Mouse (Mus musculus) neural tube, embryonic 14.5 days (tissue): ENCODE data around the gene Tas1r3. TPM values are rescaled to one million over a fixed set of nuclear protein-coding genes. Genes with fewer than 3 reads are reported as not detected.

Experiments used
- ATAC-seq: fragments of 200-750 bp; cut with Nextera tagmentation; 2 replicates; pipeline ENCODE4 v1.8.0; 2017; ENCODE audit warnings: low read depth, mild to moderate bottlenecking, moderate TSS enrichment, moderate library complexity
- H3K27ac ChIP-seq: fragments of 300-500 bp; sonication (generic); 2 replicates; pipeline ENCODE4 v1.5.1; 2014; ENCODE audit warnings: low read depth, mild to moderate bottlenecking, control low read depth, low read length, moderate library complexity, mixed read lengths
- H3K27me3 ChIP-seq: fragments of 300-500 bp; sonication (generic); 2 replicates; pipeline ENCODE4 v1.6.1; 2014; ENCODE audit warnings: low read length; ENCODE audit not compliant: control insufficient read depth, insufficient read depth
- H3K36me3 ChIP-seq: fragments of 300-500 bp; sonication (generic); 2 replicates; pipeline ENCODE4 v1.6.1; 2014; ENCODE audit warnings: low read length, mixed read lengths; ENCODE audit not compliant: control insufficient read depth, insufficient read depth
- H3K4me1 ChIP-seq: fragments of 300-500 bp; sonication (generic); 2 replicates; pipeline ENCODE4 v1.6.1; 2014; ENCODE audit warnings: low read length; ENCODE audit not compliant: control insufficient read depth, insufficient read depth
- H3K4me2 ChIP-seq: fragments of 300-500 bp; sonication (generic); 2 replicates; pipeline ENCODE4 v1.6.1; 2014; ENCODE audit warnings: mild to moderate bottlenecking, low read depth, low read length, control low read depth
- H3K4me3 ChIP-seq: fragments of 300-500 bp; sonication (generic); 2 replicates; pipeline ENCODE4 v1.5.1; 2014; ENCODE audit warnings: low read depth, low read length, control low read depth, mixed read lengths
- H3K9ac ChIP-seq: fragments of 300-500 bp; sonication (generic); replicated peaks from 2 replicates; pipeline ENCODE4 v1.6.1; 2014; ENCODE audit warnings: low read depth, mild to moderate bottlenecking, control low read depth, low read length, mixed read lengths
- H3K9me3 ChIP-seq: fragments of 300-500 bp; sonication (generic); 2 replicates; pipeline ENCODE4 v1.6.1; 2016; ENCODE audit warnings: low read length; ENCODE audit not compliant: control insufficient read depth
- WGBS: fragments of 180-500 bp; shearing (Covaris S2); extraction: QIAGEN DNeasy Blood & Tissue Kit; methylation state at CpG from one replicate; pipeline ENCODE4 v1.1.7; 2014; 5-methylcytosine and 5-hydroxymethylcytosine counted together
- polyA plus RNA-seq: library from polyadenylated mRNA; unstranded; fragments of >200 nt; fragmentation: Nextera tagmentation; extraction: Ambion mirVana; gene quantifications from 2 replicates; pipeline ENCODE4 v1.2.1, GENCODE M21; 2014

Tas1r3 gene
- 0.45 and 0.47 TPM in 2 replicates for polyA plus RNA-seq

- 80% methylated on average over 5 of the region's 5 CpGs for WGBS
- Histone ChIP-seq H3K36me3 (peaks cover 42% of the 10 kb centered on the region), H3K9me3 (no peaks in the 10 kb centered on the region), H3K4me3 (no peak within 1 kb of the TSS), H3K4me2 (no peak within 1 kb of the TSS), H3K27ac (no peak within 1 kb of the TSS), H3K4me1 (no peaks in the 10 kb centered on the region), H3K27me3 (no peaks in the 10 kb centered on the region), H3K9ac (no peak within 1 kb of the TSS)
- no peak for ATAC-seq
Measured at GRCm38 (mm10) chr4:155863001-155863400, at the start of gene Tas1r3. TSS of gene Tas1r3 (minus strand) at chr4:155863362.

DNA sequence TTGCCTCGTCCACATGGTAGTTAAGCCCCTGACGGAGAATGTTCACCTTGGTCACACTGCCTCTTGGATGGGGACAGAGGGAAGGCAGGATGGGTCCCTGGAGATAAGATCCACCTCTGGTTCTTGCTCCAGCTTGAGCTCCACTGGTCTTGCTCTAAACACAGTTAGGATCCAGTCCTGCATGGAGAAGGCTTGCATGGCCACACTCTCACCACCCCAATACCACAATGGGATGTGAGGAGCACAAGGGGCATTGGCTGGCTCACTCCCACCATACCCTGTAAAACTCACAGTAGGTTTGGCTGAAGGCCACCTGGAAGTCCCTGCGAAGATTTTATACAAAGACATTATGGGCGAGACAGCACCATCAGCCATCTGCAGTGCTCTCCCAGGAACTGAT, 45.6 kb upstream of the Tas1r3 start:
- ATAC-seq, result no peak

DNA sequence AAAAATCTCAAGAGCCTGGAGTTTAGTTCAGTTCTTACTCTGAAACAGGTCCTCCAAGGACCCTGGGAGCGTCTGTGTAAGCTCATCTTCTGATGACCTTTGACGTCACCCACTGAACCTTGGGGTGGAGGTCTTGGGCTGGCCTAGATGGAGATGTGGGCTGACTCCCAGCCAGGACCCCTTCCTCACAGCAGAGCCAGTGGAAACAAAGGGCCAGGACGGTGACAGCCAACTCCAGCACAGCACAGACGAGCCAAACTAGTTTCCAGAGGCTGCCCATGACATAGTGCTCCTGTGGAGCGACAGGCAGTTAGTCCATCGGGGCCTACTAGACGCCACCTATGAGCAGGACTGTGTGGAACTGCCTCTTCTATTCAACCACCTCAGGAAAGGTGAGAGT, 45.1 kb upstream of the Tas1r3 start:
- WGBS, result 80% methylated on average over 7 of the region's 7 CpGs
- no peaks in the 10 kb centered on the region for H3K4me1 ChIP-seq
- no peak overlapping the region for H3K4me3 ChIP-seq
- no peak overlapping the region for H3K9ac ChIP-seq
- no peaks in the 10 kb centered on the region for H3K9me3 ChIP-seq
- no peak overlapping the region for H3K4me2 ChIP-seq
- no peaks in the 10 kb centered on the region for H3K27me3 ChIP-seq
- no peak overlapping the region for H3K27ac ChIP-seq
- ATAC-seq, result no peak
- peaks cover 28% of the 10 kb centered on the region for H3K36me3 ChIP-seq

More for the DNA sequence above, 45.6 kb upstream of the Tas1r3 start:
- Histone ChIP-seq H3K9ac (no peak overlapping the region), H3K4me1 (no peaks in the 10 kb centered on the region), H3K36me3 (peaks cover 23% of the 10 kb centered on the region), H3K4me3 (no peak overlapping the region), H3K27me3 (no peaks in the 10 kb centered on the region), H3K9me3 (no peaks in the 10 kb centered on the region), H3K4me2 (no peak overlapping the region), H3K27ac (no peak overlapping the region)
- WGBS, result 87% methylated on average over 4 of the region's 4 CpGs

GRCm38 (mm10) chr4:155907003-155907402, 43.8 kb upstream of the Tas1r3 start:
- no peaks in the 10 kb centered on the region for H3K27me3 ChIP-seq

DNA sequence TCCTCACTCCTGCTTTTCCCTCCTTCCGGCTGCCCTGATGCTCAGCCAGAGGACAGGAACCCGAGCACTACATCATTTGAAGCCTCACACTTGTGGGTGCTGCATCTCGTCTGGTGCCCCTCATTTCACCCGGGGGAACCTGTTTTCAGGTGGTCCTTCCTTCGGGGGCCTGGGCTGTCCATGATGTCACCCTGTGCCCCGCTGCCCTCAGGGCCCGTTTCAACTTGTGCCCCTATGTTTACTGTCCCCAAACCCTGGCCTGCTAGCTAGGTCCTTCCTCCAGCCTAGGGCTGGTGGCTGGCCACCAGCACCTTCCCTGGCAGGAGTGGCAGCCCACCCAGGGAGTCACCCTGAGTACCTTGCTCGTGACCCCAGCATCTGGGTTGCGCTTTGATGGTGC, 43.0 kb upstream of the Tas1r3 start:
- peaks cover 48% of the 10 kb centered on the region for H3K36me3 ChIP-seq
- no peak overlapping the region for H3K4me3 ChIP-seq
- H3K9me3 ChIP-seq, result no peaks in the 10 kb centered on the region
- ATAC-seq, result no peak
- WGBS, result 84% methylated on average over 9 of the region's 9 CpGs
- no peaks in the 10 kb centered on the region for H3K4me1 ChIP-seq
- H3K27ac ChIP-seq, result no peak overlapping the region
- no peaks in the 10 kb centered on the region for H3K27me3 ChIP-seq
- no peak overlapping the region for H3K4me2 ChIP-seq
- no peak overlapping the region for H3K9ac ChIP-seq

More at GRCm38 (mm10) chr4:155907003-155907402, 43.8 kb upstream of the Tas1r3 start:
- Histone ChIP-seq H3K4me2 (no peak overlapping the region), H3K4me1 (no peaks in the 10 kb centered on the region), H3K4me3 (no peak overlapping the region), H3K9me3 (no peaks in the 10 kb centered on the region), H3K36me3 (peaks cover 41% of the 10 kb centered on the region), H3K9ac (no peak overlapping the region), H3K27ac (no peak overlapping the region)
- WGBS, result 88% methylated on average over 11 of the region's 11 CpGs
- ATAC-seq, result no peak

GRCm38 (mm10) chr4:155905634-155906033, 42.5 kb upstream of the Tas1r3 start:
- no peak for ATAC-seq
- Histone ChIP-seq H3K4me3 (no peak overlapping the region), H3K9me3 (no peaks in the 10 kb centered on the region), H3K4me1 (no peaks in the 10 kb centered on the region), H3K4me2 (no peak overlapping the region), H3K27ac (no peak overlapping the region), H3K9ac (no peak overlapping the region), H3K36me3 (peaks cover 53% of the 10 kb centered on the region), H3K27me3 (no peaks in the 10 kb centered on the region)
- 88% methylated on average over 13 of the region's 13 CpGs for WGBS

DNA sequence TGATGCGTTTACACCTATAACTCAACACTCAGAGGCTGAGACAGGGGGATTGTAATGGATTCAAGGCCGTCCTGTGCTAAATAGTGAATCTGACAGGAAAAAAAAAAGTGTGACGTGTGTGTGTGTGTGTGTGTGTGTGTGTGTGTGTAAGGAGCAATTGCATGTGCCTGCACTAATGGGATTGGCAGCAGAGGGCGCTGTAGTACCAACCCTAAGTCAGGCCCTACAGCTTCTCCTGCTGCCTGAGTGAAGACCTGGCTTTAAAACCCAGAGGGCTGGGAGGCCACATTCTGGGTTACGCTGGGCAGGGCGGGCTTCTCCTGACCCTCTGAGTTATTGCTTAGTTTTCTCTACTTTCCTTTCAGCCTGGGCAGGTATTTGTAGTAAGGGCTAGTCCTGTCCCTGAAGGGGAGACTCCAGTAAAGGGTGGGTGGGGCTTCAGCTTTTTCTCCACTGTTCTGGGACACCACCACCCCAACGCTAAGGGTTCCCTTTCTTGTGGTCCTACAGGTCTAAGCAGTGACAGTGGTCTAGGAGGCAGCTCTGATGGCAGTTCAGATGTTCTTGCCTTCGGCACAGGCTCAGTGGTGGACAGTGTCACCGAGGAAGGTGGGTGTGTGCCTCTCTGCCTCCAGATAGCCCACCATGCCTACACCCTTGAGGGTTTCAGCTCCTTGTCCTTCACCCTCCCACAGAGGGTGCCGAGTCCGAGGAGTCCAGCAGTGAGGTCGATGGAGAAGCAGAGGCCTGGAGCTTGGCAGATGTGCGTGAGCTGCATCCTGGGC, 41.3 kb upstream of the Tas1r3 start:
- Histone ChIP-seq H3K4me2 (no peak overlapping the region), H3K9me3 (no peaks in the 10 kb centered on the region), H3K4me3 (no peak overlapping the region), H3K4me1 (no peaks in the 10 kb centered on the region), H3K27me3 (no peaks in the 10 kb centered on the region), H3K27ac (no peak overlapping the region), H3K36me3 (peaks cover 64% of the 10 kb centered on the region), H3K9ac (no peak overlapping the region)
- 93% methylated on average over 13 of the region's 13 CpGs for WGBS
- ATAC-seq, result no peak

DNA sequence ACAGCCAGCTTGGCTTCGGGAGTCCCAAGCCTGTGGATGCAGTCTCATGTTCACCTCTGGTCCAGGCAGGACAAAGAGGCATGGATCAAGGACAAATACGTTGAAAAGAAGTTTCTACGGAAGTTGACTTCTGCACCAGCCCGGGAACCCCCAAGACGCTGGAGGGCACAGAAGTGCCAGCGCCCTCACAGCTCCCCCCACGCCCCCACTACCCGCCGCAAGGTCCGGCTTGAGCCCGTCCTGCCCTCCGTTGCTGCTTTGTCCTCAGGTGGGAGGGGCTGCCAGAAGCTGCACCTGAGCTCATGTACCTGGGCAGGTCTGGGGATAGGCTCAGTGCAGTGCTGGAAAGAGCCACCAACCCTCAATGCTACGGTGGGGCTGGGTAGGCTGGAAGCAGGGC, 40.1 kb upstream of the Tas1r3 start:
- Histone ChIP-seq H3K9me3 (no peaks in the 10 kb centered on the region), H3K27me3 (no peaks in the 10 kb centered on the region), H3K4me3 (no peak overlapping the region), H3K4me2 (no peak overlapping the region), H3K27ac (no peak overlapping the region), H3K4me1 (no peaks in the 10 kb centered on the region), H3K9ac (no peak overlapping the region), H3K36me3 (peaks cover 70% of the 10 kb centered on the region)
- ATAC-seq, result no peak
- WGBS, result 99% methylated on average over 12 of the region's 13 CpGs

DNA sequence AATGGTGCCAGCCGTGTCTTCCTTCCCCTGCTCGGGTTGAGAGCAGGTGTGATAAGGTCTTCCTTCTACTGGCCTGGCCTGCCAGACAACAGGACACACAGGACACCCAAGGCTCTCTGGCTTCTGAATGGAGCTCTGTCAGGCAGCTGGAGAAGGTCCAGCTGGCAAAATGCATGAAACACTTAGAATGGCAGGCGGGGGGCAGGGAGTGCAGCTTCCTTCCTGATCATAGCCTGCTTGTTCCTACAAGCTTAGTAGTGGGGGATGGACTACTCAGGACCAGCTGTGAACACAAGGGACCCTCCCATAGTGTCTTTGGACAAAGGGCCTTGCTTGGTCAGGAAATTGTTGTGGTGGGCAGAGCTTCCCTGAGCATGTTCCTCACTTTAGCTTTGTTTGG, 38.0 kb upstream of the Tas1r3 start:
- Histone ChIP-seq H3K4me2 (no peak overlapping the region), H3K9ac (no peak overlapping the region), H3K36me3 (peaks cover 79% of the 10 kb centered on the region), H3K27me3 (no peaks in the 10 kb centered on the region), H3K9me3 (no peaks in the 10 kb centered on the region), H3K4me3 (no peak overlapping the region), H3K27ac (no peak overlapping the region), H3K4me1 (no peaks in the 10 kb centered on the region)
- 83% methylated on average over 3 of the region's 3 CpGs for WGBS
- ATAC-seq, result no peak
